Mouse (Mus musculus) heart, postnatal 0 days (tissue): ENCODE measurements at regions not wholly inside any gene's neighbourhood (a gene's known extent, or its start where the extent isn't known, plus 50 kb on each side); places are given as distances from the start of the nearest gene placed in this dataset.

Source experiments
- CTCF ChIP-seq: IDR thresholded peaks from 2 replicates; pipeline ENCODE4 v1.5.1; 2016; ENCODE audit warnings: antibody characterized with exemption, control low read depth, low read depth
- EP300 ChIP-seq: IDR thresholded peaks from 2 replicates; pipeline ENCODE4 v1.6.1; 2016; ENCODE audit warnings: antibody characterized with exemption, low read depth

DNA sequence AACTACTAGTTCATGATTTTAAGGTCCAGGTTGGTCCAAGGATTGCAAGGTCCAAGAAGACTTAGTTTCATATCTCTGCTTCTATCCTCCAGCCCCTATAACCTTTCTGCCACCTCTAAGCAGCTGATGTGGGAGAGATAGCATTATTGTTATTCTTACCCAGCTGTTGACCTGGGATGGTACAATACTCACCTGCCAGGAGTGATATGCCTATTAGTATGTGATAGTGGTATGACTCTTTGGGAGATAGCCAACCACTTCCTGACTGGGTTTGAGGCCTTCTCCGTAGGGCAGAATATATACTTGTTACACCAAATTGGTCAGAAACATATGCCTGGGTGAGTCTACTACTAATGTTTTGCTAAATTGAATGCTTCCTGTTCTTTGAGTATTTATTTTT, 137.4 kb upstream of the Tprg start:
- TF ChIP-seq CTCF, result no peak
- no peak for TF ChIP-seq EP300
